Mouse (Mus musculus) induced T-regulatory cell, adult 2 months (primary cell): ENCODE data around the gene Gdpd3.
A peak's percentile ranks its signal among the peaks of the same experiment; 100 is the strongest.

Source experiments
- DNase-seq: peaks from one replicate; pipeline ENCODE4 v3.0.0-alpha.2; 2012; ENCODE audit warnings: low read depth

Gdpd3 gene

GRCm38 (mm10) chr7:126789141-126789540, 23.0 kb downstream of the Gdpd3 start:
- DNase-seq: no peak

GRCm38 (mm10) chr7:126791851-126792720, 26.0 kb downstream of the Gdpd3 start, which contains the start of gene Ppp4c:
Gene Ppp4c (minus strand): TSS chr7:126792496.
- DNase-seq: peak; percentile 99

GRCm38 (mm10) chr7:126792721-126793443, 26.7 kb downstream of the Gdpd3 start:
- DNase-seq: no peak

DNA sequence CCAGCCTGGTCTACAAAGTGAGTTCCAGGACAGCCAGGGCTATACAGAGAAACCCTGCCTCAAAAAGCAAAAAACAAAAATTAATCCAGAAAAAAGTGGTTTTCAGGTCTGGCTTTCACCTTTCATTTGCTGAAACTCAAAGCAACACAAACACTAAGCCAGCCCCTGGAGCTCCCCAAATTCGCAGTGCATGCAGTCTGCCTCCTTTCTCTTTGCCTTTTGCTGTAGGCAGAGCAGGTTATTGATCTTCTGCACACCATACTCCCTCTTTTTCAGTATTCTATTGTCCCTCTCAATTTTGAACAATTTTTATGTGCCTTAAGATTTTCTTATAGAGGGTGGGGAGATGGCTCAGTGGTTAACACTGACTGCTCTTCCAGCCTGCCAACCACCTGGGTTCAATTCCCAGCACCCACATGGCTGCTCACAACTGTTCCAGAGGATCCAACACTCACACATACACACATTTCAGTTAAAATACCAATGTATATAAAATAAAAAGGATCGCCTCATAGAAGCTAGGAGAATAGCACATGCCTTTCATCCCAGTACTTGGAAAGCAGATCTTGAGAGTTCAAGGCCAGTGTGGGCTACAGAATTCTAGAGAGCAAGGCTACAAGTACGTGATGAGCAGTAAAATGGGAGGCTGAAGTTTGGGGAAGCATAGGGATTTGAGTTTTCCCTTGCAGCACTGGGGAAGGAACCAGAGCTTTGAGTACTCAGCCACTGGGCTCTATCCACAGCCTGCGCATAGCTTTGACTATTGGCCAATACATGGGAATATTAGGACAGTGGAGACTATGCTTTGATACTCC, 27.5 kb downstream of the Gdpd3 start:
- DNase-seq: no peak

DNA sequence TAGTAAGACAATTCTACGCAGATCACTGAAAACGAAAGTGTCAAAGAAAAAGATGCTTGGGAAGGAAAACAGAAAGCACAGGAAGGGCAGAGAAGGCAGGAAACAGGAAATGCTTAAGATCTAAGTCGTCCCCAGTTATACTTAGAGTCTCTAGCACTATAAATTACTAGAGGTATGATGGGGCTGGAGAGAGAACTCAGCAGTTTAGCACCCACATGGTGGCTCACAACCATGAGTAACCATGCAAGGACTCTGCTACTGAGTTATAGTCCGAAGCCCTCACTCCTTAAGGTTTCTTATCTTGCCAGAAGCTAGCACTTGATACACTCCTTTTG, 28.1 kb downstream of the Gdpd3 start:
- DNase-seq: peak; percentile 78

DNA sequence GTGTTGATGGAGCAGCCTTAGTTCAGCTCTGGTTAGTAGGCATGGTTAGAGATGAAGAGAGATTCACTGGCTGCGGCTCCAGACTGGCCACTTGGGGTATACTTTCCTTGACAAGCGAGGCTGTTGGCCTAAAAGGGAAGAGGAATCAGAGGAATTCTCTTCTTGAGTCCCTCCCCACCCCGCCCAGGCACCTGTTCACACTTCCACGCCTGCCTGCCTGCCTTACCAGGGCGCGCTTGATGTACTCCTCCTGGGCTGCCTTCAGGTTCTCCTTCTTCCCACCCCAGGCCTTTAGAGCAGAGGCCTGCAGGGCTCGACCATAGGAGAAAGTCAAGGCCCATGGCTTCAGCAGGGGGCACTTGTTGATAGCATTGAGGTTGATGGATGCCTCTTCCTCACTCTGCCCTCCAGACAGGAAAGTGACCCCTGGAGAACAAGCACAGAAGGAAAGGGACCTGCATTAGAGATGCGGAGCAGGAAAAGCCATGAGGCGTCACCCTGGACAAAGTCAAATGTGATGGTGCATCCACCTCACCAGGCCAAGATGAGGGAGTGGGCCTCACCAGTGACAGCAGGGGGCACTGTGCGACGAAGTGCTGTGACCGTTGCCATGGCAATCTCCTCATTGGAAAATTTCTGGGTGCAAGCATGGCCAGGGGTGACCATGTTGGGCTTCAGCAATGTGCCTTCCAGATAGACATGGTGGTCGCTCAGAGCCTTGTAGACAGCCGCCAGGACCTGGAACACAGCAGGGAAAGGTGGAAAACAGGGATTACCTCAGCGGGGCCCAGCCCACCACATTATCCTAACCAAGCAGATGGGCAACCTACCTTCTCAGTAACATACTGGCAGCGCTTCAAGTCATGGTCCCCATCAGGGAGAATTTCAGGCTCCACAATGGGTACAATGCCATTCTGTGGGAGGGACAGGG, 29.5 kb downstream of the Gdpd3 start:
- DNase-seq: no peak

DNA sequence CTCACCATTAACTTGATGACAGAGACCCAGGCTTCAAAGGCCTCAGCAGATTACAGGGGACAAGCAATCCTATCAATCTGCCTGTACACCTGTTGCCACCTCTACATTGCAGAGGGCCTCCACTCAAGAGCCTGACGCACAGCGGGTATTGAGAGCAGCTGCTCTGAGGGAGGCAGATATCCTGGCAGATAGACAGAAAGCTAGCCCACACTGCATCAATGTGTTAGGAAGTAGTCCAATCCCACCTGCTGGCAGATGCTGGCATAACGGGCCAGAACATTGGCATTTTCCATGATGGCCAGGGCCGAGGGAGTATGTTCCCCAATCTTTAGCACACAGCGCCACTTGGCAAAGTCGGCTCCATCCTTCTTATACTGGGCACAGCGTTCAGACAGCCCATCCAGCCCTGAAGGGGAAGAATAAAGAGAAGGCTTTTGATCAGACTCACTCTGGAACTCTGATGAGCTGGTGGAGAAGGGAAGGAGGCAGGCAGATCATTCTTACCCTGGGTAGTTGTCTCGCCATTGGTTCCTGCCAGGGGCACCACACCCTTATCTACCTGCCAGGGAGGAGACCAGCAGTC, 30.3 kb downstream of the Gdpd3 start:
- DNase-seq: peak; percentile 71

DNA sequence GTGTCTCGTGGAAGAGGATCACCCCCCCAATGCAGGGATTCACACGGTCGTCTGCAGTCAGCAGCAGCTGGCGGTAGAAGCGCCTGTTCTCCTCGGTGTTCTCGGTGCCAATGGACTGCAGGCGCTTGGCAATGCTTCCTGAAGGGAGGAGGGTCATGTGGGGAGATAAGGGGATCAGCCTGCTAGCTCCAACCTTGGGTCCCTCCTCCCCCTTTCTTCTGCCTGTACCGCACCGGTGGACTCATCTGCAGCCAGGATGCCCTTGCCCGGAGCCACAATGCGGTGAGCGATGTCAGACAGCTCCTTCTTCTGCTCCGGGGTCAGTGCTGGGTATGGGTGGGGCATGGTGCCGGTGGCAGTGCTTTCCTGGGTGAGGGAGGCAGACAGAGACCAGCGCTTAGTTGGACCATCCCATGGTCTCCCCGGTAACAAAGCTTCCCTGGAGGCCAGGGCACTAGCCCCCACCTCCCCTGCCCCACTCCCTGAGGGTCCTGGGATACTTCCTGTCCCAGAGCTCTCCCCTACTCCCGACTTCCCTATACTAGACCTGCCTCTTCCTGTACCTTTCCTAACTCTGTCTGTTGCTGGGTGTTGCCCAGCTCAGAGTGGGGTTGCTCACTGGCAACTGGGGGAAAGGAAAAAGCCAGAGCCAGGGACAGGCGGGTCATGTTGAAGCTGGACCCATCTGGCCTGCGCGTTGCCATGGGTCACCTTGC, 31.4 kb downstream of the Gdpd3 start, which contains the start of gene Fam57b:
Gene Fam57b (plus strand): TSS at position 258 of the 716 bp plus-strand sequence.
- peak; percentile 37 for DNase-seq

- peak; percentile 78 for DNase-seq
These were observed 32.3 kb downstream of the Gdpd3 start for GRCm38 (mm10) chr7:126798127-126799049.

DNA sequence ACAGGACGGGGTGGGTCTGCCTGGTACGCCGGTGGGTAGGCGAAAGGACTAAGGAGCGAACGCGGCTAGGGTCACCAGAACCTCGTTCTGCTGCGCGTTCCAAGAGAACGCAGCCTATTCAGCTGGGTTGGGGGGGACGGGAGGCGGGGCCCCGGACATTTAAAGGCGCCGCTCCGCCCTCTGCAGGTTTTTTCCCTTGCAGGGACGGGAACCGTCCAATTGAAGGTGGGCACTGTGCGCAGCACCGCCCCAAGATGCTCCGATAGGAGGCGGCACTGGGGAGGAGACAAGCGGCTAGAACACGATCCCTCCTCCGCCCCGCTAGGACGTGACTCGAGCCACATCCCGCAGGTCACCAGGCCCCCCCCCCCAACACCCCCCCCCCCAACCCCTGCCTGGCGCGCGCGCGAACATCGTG, 32.9 kb downstream of the Gdpd3 start:
- DNase-seq: peak; percentile 98

- DNase-seq: no peak
These were observed 33.5 kb downstream of the Gdpd3 start for GRCm38 (mm10) chr7:126799468-126800268.

GRCm38 (mm10) chr7:126800269-126801056, 34.3 kb downstream of the Gdpd3 start:
- DNase-seq: no peak

DNA sequence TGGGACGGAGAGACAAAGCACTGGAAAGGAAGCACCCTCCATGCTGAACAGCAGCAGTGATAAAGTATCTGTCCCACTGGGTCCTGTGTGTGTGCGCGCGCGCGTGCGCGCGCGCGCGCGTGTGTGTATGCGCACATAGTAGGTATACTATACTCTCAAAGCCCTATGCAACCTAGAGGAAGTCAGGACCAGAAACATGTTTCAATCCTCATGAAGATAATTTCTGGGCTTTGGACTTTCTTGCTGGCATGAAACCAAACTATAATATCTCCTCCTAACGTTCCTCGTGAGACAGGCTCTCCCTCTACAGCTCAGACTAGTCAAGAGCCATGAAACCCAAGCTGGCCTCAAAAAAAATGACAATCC, 34.9 kb downstream of the Gdpd3 start:
- DNase-seq: no peak

GRCm38 (mm10) chr7:126802134-126802889, 36.2 kb downstream of the Gdpd3 start:
- DNase-seq: no peak

DNA sequence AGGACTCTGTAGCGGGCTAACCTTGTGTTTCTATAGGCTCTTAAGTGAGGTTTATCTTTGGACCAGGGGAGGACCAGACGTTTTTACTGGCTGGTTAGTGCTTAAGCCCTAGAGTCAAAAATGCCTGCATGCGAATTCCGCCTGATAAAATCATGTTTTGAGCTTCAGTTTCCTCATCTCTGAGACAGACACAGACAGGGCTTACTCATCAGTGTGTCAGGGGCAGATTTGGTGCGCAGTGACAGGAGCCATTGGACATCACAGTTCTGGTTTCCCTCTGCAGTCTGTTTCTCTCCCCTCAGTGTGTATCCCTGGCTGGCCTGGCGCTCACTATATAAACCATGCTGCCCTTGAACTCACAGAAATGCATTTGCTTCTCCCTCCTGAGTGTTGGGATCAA, 37.0 kb downstream of the Gdpd3 start:
- DNase-seq: no peak

- no peak for DNase-seq
These were observed 37.6 kb downstream of the Gdpd3 start for GRCm38 (mm10) chr7:126803751-126804150.

DNA sequence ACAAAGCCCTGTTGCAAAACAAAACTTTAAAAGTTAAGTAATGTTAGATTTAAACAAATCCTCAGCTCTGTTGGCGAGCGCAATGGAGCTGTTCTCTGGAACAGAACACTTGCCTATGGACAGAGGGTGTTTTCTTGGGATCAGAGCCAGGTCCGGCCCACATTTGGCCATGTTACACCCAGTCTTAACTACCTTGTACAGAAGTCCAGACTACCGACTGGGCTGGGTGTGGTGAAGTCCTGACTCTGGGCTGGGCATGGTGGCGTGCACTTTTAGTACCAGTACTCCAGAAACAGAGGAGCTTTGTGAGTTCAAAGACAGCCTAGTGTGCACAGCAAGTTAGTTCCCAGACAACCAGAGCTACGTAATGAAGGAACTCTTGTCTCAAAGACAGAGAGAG, 40.8 kb downstream of the Gdpd3 start:
- no peak for DNase-seq
